Mouse (Mus musculus): ENCODE measurements around the gene Arfip2. TPM values are rescaled to one million over a fixed set of nuclear protein-coding genes. Genes with fewer than 3 reads are reported as not detected.

Arfip2 gene
- total RNA-seq, 2 experiments from 2014 or later = 16.4 to 17.1 TPM

DNA sequence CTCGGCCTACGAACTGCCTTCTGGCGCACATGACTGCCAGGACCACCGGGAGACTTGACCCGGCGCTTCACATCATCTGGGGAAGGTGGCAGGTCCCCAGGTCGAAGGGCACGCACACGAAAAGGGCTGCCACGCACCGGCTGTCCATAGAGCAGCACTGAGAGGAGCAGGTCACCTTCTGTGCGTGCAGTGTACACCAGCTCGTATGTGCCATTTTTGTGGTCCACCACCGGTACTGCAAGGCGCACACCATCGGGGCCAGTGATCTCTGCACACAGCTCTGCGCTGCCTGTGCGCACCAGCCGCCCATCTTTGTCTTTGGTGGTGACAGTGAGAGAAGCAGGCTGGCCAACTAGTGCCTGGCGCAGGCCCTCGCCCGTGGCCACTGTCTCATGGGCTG lies 22.4 kb downstream of the Arfip2 start:
- intact Hi-C loops (cut with DNase I) = no loop called here
- no peak for DNase-seq (ENCODE audit: low spot score)

- DNase-seq (ENCODE audit: low spot score) = no peak
- intact Hi-C loops (cut with DNase I) = no loop called here
These were observed 23.7 kb downstream of the Arfip2 start for GRCm38 (mm10) chr7:105616561-105616960.

DNA sequence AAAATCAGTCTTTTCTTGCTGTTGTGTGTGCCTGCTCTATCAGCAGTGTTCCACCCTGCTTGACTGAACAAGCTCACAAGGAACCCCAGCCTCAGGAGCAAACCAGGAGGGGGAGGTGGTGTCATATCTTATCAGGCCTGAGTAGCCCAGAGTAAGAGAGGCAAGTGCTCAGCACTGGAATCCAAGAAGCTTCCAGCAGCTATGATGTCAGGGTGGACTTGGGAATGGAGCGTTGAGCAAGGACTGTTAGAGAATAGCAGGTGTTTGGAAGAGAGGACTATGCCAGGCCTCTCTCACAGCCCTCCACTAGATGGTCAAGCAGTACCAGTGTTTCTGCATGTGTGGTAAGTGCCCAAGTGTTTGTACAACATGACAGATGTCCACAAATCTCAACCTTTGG lies 24.5 kb downstream of the Arfip2 start:
- intact Hi-C loops (cut with DNase I) = no loop called here
- DNase-seq (ENCODE audit: low spot score) = no peak

DNA sequence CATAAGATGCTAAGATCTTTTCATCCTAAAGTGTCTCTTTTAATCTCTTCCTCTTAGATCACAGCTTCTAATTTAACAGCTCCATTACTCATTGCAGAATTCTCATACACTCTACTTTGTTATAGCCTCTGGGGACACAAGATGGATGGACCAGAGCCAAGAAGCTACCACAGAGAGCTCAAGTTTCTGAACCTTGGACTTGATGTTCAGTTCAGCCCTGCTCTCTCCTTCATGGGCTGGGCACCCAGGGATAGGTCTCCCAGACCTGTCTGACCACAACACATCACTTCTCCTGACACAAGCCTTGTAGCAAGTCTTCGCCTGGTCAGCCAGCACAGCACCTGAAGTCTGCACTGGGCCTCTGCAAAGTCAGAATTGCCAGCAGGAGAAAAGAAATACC lies 25.8 kb downstream of the Arfip2 start:
- intact Hi-C loops (cut with DNase I) = no loop called here

GRCm38 (mm10) chr7:105611767-105612166 lies 28.4 kb downstream of the Arfip2 start:
- no peak for DNase-seq (ENCODE audit: low spot score)
- intact Hi-C loops (cut with DNase I) = no loop called here

More for the DNA sequence above, 25.8 kb downstream of the Arfip2 start:
- DNase-seq (ENCODE audit: low spot score) = no peak

GRCm38 (mm10) chr7:105608467-105608866 lies 31.7 kb downstream of the Arfip2 start:
- no peak for DNase-seq (ENCODE audit: low spot score)
- intact Hi-C loops (cut with DNase I) = loop anchor here (10.0 kb wide), 1 partner anchor 46 kb away; the partner anchor contains the start of gene Dnhd1

DNA sequence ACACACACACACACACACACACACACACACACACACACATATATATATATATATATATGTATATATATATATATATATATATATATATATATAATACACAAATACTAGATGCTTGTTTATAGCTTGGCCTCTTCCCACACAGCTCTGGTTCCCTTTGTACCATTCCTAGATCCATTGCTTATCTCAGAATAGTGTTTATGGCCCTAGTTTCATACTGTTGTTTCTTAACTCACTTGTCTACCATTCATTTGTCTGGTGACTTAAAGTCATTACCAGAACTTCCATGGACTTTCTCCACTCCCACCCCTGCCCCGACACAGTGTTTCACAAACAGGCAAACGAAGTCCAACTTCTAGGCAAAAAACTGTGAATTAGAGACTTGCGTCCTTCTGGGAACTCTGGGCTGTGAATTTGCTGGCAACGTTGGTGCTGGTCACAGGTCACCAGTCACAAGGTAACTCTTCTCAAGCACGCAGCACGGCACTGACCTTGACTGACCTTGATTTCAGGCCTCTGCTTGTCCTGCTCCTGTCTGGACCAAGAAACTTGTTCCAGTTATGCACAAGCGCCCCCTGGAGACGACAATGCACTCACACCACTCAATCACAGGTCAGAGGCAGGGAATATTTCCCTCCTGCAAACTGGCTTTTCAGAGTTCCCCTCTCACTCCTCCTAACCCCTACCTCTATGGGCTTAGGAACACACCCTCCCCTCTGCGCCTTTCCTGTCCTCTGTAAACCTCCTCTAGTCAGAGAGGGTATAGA lies 37.2 kb downstream of the Arfip2 start:
- intact Hi-C loops (cut with DNase I) = loop anchor here (1.0 to 10.0 kb wide), 2 partner anchors 52 to 54 kb away; partner anchors contain the start of gene Dnhd1
- peak; percentile 17 for DNase-seq (ENCODE audit: low spot score)

DNA sequence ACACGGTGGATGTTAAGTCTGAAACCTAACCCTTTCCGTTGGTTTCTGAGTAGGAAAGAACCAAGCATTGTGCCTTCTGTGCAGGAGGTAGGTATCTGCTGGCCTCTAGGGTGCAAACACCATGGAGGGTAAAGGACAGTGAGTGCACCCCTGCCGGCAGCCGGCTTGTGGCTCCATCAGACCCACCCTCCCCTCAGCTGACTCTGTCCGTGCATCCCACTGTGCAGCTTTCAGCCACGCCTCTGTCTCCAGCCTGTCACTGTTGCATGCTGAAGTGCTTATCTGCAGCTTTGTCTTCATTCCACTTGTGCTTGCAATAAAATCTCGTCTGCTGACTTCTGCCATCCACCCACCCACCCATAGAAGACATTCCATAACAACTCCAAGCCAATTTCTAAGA lies 50.1 kb downstream of the Arfip2 start:
- DNase-seq (ENCODE audit: low spot score) = no peak

GRCm38 (mm10) chr7:105588325-105588912 lies 51.8 kb downstream of the Arfip2 start:
- intact Hi-C loops (cut with DNase I) = no loop called here

More for the DNA sequence above, 50.1 kb downstream of the Arfip2 start:
- intact Hi-C loops (cut with DNase I) = no loop called here

More at GRCm38 (mm10) chr7:105588325-105588912, 51.8 kb downstream of the Arfip2 start:
- DNase-seq (ENCODE audit: low spot score) = no peak

Other genes starting within 250 kb of the Arfip2 start
- 10 to 100 TPM; 18.7 to 19.5 TPM for gene Fam160a2, start 240.4 kb downstream of the Arfip2 start, total RNA-seq (2021)
- not detected for gene Cnga4, start 235.8 kb downstream of the Arfip2 start, total RNA-seq (2021)
- gene Cckbr, start 214.7 kb downstream of the Arfip2 start, total RNA-seq (2021) = not detected
- 10 to 100 TPM; 22.8 to 26.4 TPM for gene Cavin3, start 158.1 kb downstream of the Arfip2 start, total RNA-seq (2021)
- 100 to 1,000 TPM; 155 to 156 TPM for gene Smpd1, start 86.1 kb downstream of the Arfip2 start, total RNA-seq (2021)
- gene Apbb1, start 58.8 kb downstream of the Arfip2 start, total RNA-seq (2021) = 100 to 1,000 TPM in 1 of 2 experiments, 10 to 100 TPM in 1; 99.0 to 102 TPM
- not detected for gene Hpx, start 40.3 kb downstream of the Arfip2 start, total RNA-seq (2021)
- gene Trim3, start 6.8 kb downstream of the Arfip2 start, total RNA-seq (2021) = 10 to 100 TPM; 22.8 to 24.3 TPM
- gene Timm10b, start 360 bp downstream of the Arfip2 start, total RNA-seq (2021) = 10 to 100 TPM; 80.9 to 90.1 TPM
- 1 to 10 TPM; 3.3 to 4.0 TPM for gene Gm45799, start 136 bp upstream of the Arfip2 start, total RNA-seq (2021)
- gene Dnhd1, start 10.4 kb upstream of the Arfip2 start, total RNA-seq (2021) = under 1 TPM; 0.65 to 0.73 TPM
- 100 to 1,000 TPM in 1 of 2 experiments, 10 to 100 TPM in 1; 94.4 to 104 TPM for gene Ilk, start 96.2 kb upstream of the Arfip2 start, total RNA-seq (2021)
- 1 to 10 TPM; 9.5 TPM for gene Rrp8, start 97.0 kb upstream of the Arfip2 start, total RNA-seq (2021)
- gene Taf10, start 103.9 kb upstream of the Arfip2 start, total RNA-seq (2021) = 10 to 100 TPM; 90.1 to 90.3 TPM
- gene Tpp1, start 111.8 kb upstream of the Arfip2 start, total RNA-seq (2021) = 10 to 100 TPM; 37.4 to 40.7 TPM
- gene Dchs1, start 147.2 kb upstream of the Arfip2 start, total RNA-seq (2021) = 10 to 100 TPM in 1 of 2 experiments, 1 to 10 TPM in 1; 9.1 to 10.6 TPM
- gene Mrpl17, start 170.7 kb upstream of the Arfip2 start, total RNA-seq (2021) = 100 to 1,000 TPM; 108 to 110 TPM